Mouse (Mus musculus) ES-E14 (cell line): ENCODE measurements around the gene Mib2.

Experiments
- CHD2 ChIP-seq: IDR thresholded peaks from 2 replicates; pipeline ENCODE4 v1.6.1; 2014; ENCODE audit warnings: mild to moderate bottlenecking, low read depth, low read length, inconsistent platforms
- HCFC1 ChIP-seq: IDR thresholded peaks from 2 replicates; pipeline ENCODE4 v1.6.1; 2012; ENCODE audit warnings: low read length, inconsistent platforms, borderline replicate concordance; ENCODE audit not compliant: insufficient read depth
- MAFK ChIP-seq: IDR thresholded peaks from 2 replicates; pipeline ENCODE4 v1.6.1; 2014; ENCODE audit warnings: mild to moderate bottlenecking, low read depth, low read length, inconsistent platforms; ENCODE audit not compliant: insufficient read depth
- ZC3H11A ChIP-seq: IDR thresholded peaks from 2 replicates; pipeline ENCODE4 v1.6.1; 2012; ENCODE audit warnings: low read depth, mild to moderate bottlenecking, inconsistent platforms, low read length, borderline replicate concordance
- ZNF384 ChIP-seq: IDR thresholded peaks from 2 replicates; pipeline ENCODE4 v1.6.1; 2012; ENCODE audit warnings: low read depth, low read length, inconsistent platforms

- TF ChIP-seq ZNF384, result no peak
- no peak for TF ChIP-seq ZC3H11A
- TF ChIP-seq MAFK, result no peak
- TF ChIP-seq HCFC1, result no peak
- no peak for TF ChIP-seq CHD2
Measured at GRCm38 (mm10) chr4:155613264-155613663, 55.7 kb downstream of the Mib2 start.
